Mouse (Mus musculus): ENCODE measurements around the gene Acsl6. TPM values are rescaled to one million over a fixed set of nuclear protein-coding genes. Genes with fewer than 3 reads are reported as not detected.

Acsl6 gene
- 65.8 TPM for polyA plus RNA-seq (2014; fragmentation: Illumina TruSeq; extraction: RNeasy Lipid Tissue Mini Kit (QIAGEN cat#74804); ENCODE audit: low read depth, low replicate concordance)

DNA sequence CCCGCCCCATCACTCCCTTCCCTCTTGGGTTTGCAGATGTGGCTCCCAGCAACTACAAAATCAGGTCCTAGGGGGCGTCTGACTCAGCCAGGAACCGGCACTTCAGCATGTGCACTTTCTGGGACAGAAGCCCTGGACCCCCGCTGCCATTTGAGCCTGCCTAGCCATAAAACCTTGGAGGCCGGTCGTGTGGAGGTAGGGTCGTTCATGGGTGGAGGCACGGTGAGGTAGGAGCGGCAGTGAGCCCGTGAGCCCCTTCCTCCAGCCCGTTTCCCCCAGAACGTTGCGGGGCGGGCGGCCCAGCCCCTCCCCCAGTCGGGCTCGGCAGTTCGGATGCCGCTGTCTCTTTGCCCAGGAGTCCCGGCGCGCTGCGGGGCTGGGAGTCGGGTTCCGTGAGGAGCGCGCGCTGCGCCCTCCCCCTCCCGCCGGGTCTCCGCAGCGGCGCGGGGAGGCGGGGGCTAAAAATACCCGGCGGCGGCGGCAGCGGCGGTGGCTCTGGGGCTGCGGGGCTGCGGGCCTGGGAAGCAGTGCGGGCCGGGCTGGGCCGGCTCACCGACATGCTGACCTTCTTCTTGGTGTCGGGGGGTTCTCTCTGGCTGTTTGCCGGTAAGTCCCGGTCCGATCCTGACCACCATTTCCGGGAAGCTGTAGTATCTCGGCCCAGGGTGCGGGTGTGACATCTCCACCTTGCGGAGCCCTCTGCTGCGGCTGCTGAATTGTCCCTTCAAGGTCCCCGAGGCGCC lies at the start of gene Acsl6:
Gene Acsl6 (plus strand): TSS at position 71 of the 743 bp plus-strand sequence.

DNA sequence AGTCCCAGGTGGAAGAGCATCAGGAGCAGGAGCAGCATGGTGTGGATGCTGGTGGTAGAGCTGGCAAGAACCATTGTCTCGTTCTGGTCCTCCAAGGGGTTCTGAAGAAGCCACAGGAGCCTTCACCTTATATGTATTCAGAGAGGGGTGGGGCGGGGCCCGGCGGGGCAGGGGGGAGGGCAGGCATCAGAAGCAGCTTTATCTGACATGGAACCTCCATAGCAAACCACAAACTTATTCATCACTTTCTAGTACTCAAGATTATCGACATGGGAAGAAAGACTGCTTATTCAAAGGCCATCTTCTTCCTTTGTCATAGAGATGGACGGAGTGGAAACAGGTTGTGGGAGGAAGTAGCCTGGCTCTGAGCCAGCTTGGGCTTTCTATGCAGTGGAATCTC lies 36.4 kb upstream of the Acsl6 start, which contains the start of gene Il3:
Gene Il3 (minus strand): TSS at position 101 of the 400 bp plus-strand sequence.

Other genes with a start within 250 kb of the Acsl6 start
- gene Pdlim4, start 234.8 kb upstream of the Acsl6 start, polyA plus RNA-seq (2014; fragmentation: Illumina TruSeq; extraction: RNeasy Lipid Tissue Mini Kit (QIAGEN cat#74804); ENCODE audit: low read depth, low replicate concordance), result 0.18 TPM
- gene P4ha2, start 203.7 kb upstream of the Acsl6 start, polyA plus RNA-seq (2014; fragmentation: Illumina TruSeq; extraction: RNeasy Lipid Tissue Mini Kit (QIAGEN cat#74804); ENCODE audit: low read depth, low replicate concordance), result 1.9 TPM
- not detected for gene Csf2, start 54.1 kb upstream of the Acsl6 start, polyA plus RNA-seq (2014; fragmentation: Illumina TruSeq; extraction: RNeasy Lipid Tissue Mini Kit (QIAGEN cat#74804); ENCODE audit: low read depth, low replicate concordance)
- not detected for gene Il3, start 36.5 kb upstream of the Acsl6 start, polyA plus RNA-seq (2014; fragmentation: Illumina TruSeq; extraction: RNeasy Lipid Tissue Mini Kit (QIAGEN cat#74804); ENCODE audit: low read depth, low replicate concordance)
- 40.8 TPM for gene Meikin, start 66.9 kb downstream of the Acsl6 start, polyA plus RNA-seq (2014; fragmentation: Illumina TruSeq; extraction: RNeasy Lipid Tissue Mini Kit (QIAGEN cat#74804); ENCODE audit: low read depth, low replicate concordance)
- 111 TPM for gene Fnip1, start 134.4 kb downstream of the Acsl6 start, polyA plus RNA-seq (2014; fragmentation: Illumina TruSeq; extraction: RNeasy Lipid Tissue Mini Kit (QIAGEN cat#74804); ENCODE audit: low read depth, low replicate concordance)
- 86.3 TPM for gene Rapgef6, start 219.0 kb downstream of the Acsl6 start, polyA plus RNA-seq (2014; fragmentation: Illumina TruSeq; extraction: RNeasy Lipid Tissue Mini Kit (QIAGEN cat#74804); ENCODE audit: low read depth, low replicate concordance)

Measured in testis, adult 10 weeks (tissue).